Mouse (Mus musculus) erythroblast, embryonic 14.5 days (primary cell): ENCODE results near the gene Cyp39a1.

ENCODE experiments used
- GATA1 ChIP-seq: IDR thresholded peaks from 2 replicates; pipeline ENCODE4 v1.6.1; 2012; ENCODE audit warnings: low read length, inconsistent platforms, mixed read lengths
- TAL1 ChIP-seq: IDR thresholded peaks from 3 replicates; pipeline ENCODE4 v1.6.1; 2012; ENCODE audit warnings: low read length, inconsistent platforms, mixed read lengths

DNA sequence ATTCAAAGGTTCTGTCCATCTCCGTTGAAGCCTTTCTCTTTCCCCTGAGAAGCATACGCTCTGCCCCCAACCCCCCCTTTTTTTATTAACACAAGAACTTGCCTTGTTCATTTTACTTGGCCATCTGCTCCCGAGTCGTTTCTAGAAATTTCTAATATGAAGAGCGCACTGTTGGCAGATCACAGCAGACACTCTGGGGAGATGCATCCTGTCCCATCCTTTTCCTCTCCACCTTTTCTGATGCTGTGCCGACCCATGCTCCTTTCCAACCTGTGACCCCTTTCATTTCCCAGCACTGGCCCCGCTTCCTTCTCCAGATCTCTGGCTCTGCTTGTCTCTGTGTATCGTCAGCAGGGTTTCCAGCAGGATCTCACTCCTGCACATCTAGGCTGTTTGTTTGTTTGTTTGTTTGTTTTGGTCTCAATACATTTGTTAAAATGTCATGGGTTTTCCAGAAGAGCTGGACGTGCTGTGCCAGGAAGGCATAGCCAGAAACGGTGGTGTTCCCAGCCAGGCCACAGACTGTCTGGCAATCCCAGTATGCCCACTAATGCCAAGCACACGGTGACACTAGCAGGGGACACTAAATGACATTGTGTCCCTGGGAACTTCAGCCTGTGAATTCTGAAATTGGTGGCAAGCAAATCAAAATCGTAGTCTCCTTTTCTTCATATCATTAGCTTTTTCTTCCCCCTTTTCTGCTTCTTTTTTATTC, 37.1 kb downstream of the Cyp39a1 start:
- TF ChIP-seq TAL1 = no peak
- TF ChIP-seq GATA1 = no peak
